Mouse (Mus musculus) lung, adult 2 months (tissue): Measurements from ENCODE around the gene Acss2. TPM values are rescaled to one million over a fixed set of nuclear protein-coding genes. Genes with fewer than 3 reads are reported as not detected.

Source experiments
- DNase-seq: peaks from one replicate; pipeline ENCODE4 v3.0.0; 2022
- H3K4me1 ChIP-seq: fragments of 200-500 bp; 2 replicates; pipeline ENCODE4 v1.6.1; 2011; ENCODE audit warnings: low read length; ENCODE audit not compliant: control insufficient read depth, insufficient read depth
- H3K4me3 ChIP-seq: fragments of 200-500 bp; replicated peaks from 2 replicates; pipeline ENCODE3; 2011; ENCODE audit warnings: low read depth, mild to moderate bottlenecking, control low read depth, low read length; ENCODE audit errors: extremely low read depth
- CTCF ChIP-seq: fragments of 200-500 bp; IDR thresholded peaks from 2 replicates; pipeline ENCODE4 v1.5.1; 2011; ENCODE audit warnings: mild to moderate bottlenecking, low read length, control low read depth; ENCODE audit not compliant: insufficient read depth
- POLR2A ChIP-seq: fragments of 200-500 bp; IDR thresholded peaks from 2 replicates; pipeline ENCODE4 v1.6.1; 2011; ENCODE audit warnings: low read depth, mild to moderate bottlenecking, control low read depth, low read length, borderline replicate concordance; ENCODE audit errors: extremely low read depth
- WGBS: fragments of 180-500 bp; shearing (Covaris S2); methylation state at CpG from one replicate; pipeline ENCODE4 v1.1.7; 2018; 5-methylcytosine and 5-hydroxymethylcytosine counted together
- polyA plus RNA-seq: library from polyadenylated mRNA; depleted of rRNA; stranded (reverse); fragments of >200 nt; gene quantifications from 2 replicates; pipeline ENCODE4 v1.2.3, GENCODE M21; 2012

The Acss2 gene
- polyA plus RNA-seq, 1 experiment = 52.6 TPM

DNA sequence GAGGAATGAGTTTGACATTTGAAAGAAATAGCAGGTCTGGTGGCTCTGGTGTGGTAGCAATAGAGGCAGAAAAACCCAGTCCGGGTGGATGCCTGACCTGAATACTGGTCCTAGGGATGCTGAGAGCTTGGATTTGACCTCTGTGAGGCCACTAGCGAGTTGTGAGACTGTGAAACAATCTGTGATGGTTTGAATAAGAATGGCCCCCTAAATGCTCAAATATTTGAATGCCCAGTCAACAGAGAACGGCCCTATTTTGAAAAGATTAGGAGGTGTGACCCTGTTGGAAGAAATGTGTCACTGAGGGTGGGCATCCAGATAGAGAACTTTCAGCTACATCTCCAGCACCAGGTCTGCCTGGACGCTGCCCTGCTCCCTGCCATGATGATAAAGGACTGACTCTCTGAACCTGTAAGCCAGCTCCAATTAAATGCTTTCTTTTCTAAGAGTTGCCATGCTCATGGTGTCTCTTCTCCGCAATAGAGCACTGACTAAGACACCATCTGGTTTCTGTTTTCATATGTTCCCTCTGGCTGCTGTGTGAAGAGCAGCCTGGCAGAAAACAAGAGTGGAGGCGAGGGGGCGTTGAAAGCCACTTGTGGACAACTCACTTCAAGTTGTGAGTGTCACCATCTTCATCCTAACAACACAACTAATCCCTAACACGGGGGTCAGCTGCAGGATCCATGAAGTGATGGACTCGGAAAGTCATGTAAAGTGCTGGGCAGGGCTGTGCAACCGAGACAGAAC is 9.9 kb upstream of the Acss2 start:
- Histone ChIP-seq H3K4me1 (no peaks in the 10 kb centered on the region), H3K4me3 (no peak overlapping the region)
- 71% methylated on average over 10 of the region's 10 CpGs for whole genome bisulfite sequencing
- DNase-seq = no peak
- TF ChIP-seq CTCF (no peak), POLR2A (no peak)

DNA sequence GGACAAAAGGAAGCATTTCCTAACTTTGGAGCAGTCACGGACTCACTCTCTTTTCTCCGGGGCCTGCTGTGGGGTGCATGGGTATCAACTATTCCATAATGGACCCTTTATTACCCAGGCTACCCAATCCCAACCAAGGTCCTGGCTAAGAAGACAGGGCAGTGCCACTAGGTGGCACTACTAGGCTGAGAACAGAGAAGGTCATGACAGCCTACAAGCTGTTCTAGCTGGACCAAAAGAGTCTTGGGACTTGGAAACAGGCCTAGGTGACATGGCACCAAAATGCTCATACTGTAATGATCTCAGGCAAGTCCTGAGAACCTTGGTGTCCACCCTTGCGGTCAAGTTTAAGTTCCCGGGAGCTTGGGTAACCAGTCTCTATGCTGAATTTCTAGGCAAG is 5.3 kb upstream of the Acss2 start:
- no peak overlapping the region for H3K4me3 ChIP-seq
- no peak for TF ChIP-seq POLR2A
- peak; percentile 74 for TF ChIP-seq CTCF
- DNase-seq = peak; percentile 43
- H3K4me1 ChIP-seq = no peaks in the 10 kb centered on the region
- 63% methylated on average over 4 of the region's 4 CpGs for WGBS

DNA sequence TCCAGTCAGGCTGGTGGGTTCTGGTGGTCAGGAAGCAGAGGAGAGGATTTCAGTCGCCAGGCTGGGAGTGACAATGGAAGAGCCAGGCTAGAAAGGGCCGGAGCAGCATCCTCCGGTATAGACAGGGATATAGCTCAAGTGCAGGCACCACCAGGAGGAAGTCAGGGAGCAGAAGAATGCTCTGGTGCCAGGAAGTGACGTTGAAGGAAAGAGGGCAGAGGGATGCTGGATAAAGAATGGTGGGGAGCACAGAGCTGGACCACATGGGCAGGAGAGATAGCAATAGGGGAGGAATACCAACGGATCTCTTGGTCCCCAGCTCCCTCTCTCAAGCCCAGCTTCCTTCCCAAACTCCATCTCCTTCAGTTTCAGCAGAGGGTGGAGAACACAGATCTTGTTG is 4.2 kb upstream of the Acss2 start:
- TF ChIP-seq CTCF = no peak
- Histone ChIP-seq H3K4me1 (no peaks in the 10 kb centered on the region), H3K4me3 (no peak overlapping the region)
- WGBS = 39% methylated on average over 5 of the region's 5 CpGs
- DNase-seq = no peak

DNA sequence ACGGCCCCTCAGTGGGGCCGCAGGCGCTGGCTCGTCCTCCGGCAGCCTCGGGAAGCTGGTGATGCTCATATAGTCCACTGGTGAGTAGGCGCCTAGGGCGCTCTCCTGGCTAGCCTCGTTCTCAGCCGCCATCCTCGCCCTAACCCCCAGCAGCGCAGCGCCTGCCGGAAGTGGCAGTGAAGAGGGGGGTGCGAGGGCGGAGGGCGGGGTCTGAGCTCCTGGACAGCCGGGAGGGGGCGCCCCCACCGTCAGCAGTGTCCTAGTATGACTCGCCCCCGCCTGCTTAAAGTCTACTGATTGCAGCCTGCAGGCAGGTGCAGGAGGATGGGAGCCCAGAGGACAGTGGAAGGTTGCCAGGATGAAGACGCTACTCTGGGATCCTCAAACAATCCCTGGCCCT is 3.1 kb upstream of the Acss2 start:
- TF ChIP-seq POLR2A = no peak
- TF ChIP-seq CTCF = no peak
- WGBS = 2% methylated on average over 22 of the region's 23 CpGs
- peak; percentile 34 for DNase-seq
- Histone ChIP-seq H3K4me3 (no peak overlapping the region), H3K4me1 (no peaks in the 10 kb centered on the region)

DNA sequence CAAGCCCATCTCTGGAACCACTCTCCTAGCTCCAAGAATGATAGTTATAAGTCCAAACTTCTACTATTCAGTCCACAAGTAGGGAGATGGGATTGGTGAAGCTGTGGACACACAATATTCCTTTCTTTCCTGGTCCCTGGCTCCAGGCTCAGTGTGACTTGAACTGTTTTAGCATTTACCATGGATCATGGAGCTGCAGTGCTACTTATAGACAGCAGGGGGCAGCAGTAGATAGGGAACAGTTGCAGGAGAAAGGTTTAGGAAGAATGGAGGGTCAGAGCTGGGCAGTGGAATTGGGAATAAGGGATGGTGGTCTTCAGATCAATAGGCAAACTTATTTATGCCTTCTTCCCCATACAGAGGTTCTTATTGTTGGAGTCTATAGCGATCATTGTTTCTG is 1.8 kb upstream of the Acss2 start:
- TF ChIP-seq CTCF (peak; percentile 56), POLR2A (no peak)
- no peaks in the 10 kb centered on the region for H3K4me1 ChIP-seq
- peak; percentile 73 for DNase-seq
- WGBS = 14% methylated on average over 1 of the region's 1 CpGs
- no peak overlapping the region for H3K4me3 ChIP-seq

DNA sequence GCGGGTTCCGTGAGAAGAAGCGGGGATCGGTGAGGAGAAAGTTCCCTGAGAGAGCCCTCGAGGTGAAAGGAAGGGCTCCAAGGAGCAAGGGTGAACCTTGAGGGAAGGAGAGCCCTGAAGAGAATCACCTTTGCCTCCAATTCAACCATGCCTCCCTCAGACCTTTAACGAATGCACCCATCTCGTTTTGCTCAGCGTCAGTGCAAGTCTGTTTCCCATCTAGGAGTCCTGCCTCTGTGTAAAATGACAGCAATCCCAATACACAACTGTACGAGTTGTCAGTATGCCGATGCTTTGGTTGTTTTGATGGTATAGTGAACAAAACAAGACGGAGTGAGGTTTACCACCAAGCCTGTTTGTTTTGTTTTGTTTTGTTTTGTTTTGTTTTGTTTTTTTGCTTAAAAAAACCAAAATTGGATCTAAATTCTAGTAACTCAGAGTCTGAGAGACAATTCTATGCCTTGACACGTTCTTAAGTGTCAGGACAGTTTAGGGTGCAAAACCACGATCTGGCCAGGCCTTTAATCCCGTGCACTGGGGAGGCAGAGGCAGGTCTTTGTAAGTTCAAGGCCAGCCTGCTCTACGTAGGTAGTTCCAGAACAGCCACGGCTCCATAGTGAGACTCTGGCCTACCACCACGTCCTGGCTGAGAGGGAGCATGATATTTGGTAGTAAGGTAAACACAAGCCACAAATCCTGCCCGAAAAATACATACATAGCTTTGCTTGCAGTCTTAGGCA is 953 bp downstream of the Acss2 start:
- H3K4me1 ChIP-seq = no peaks in the 10 kb centered on the region
- no peak for TF ChIP-seq CTCF
- TF ChIP-seq POLR2A = no peak
- no peak for DNase-seq
- H3K4me3 ChIP-seq = peak overlapping the region; percentile 74
- WGBS = 26% methylated on average over 18 of the region's 18 CpGs

DNA sequence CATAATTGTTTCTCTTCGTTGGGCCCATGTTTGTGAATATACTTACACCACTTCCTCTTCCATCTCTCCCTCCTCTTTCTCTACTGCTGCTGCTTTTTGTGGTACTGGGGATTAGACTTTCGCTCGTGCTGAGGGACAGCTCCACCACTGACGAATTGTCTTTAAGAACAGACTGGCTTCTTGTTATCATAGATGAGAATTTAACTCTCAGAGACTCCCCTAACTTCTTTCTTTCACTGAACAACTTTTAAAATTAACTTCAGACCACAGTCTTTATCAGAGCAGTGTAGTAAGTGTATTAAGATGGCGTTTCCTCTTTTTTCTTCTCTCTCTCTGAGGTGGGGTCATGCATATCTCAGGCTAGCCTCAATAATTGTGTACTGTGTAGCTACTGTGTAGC is 6.0 kb downstream of the Acss2 start:
- WGBS = 53% methylated on average over 5 of the region's 5 CpGs

DNA sequence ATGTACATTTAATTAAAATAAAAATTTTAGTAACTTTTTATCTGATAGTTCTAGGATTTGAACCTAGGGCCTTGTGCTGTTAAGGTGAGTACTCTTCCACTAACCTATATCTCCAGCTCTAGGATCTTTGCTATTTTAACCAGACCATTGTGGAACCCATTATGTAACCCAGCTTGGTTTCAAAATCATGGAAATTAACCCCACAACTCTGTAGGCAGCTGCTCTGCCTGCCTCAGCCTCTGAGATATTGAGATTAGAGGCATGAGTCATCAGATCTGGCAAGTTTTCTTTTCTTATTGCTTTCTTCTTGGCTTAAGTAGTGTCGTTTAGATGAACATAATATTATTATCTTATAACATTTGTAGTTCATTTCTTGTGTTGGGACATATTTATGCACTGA is 6.6 kb downstream of the Acss2 start:
- TF ChIP-seq CTCF = no peak
- TF ChIP-seq POLR2A = no peak
- DNase-seq = no peak
- WGBS = 42% methylated on average over 1 of the region's 1 CpGs
- H3K4me3 ChIP-seq = no peak overlapping the region
- H3K4me1 ChIP-seq = no peaks in the 10 kb centered on the region

More for the DNA sequence above, 6.0 kb downstream of the Acss2 start:
- DNase-seq = no peak
- TF ChIP-seq CTCF = no peak
- TF ChIP-seq POLR2A = no peak
- no peaks in the 10 kb centered on the region for H3K4me1 ChIP-seq
- H3K4me3 ChIP-seq = no peak overlapping the region

DNA sequence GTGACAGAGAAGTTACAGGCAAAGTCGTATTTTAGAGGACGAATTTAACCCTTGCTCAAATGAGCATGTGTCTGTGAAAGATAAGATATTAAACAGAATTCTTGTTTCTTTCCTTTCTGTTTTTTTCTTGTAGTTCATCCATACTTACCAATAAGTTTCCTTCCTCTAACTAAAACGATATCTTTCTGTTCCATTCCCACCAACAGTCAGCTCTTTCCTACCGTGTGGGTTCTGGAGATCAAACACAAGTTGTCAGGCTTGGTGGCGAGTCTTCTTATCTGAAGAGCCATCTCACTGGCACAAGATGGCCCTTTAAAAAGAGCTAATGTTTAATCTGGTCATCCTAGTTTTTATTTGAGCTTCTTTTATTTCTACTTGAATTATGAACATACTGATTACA is 9.6 kb downstream of the Acss2 start:
- no peak overlapping the region for H3K4me3 ChIP-seq
- 57% methylated on average over 5 of the region's 5 CpGs for WGBS
- no peak for DNase-seq
- no peaks in the 10 kb centered on the region for H3K4me1 ChIP-seq
- TF ChIP-seq CTCF (no peak), POLR2A (no peak)

DNA sequence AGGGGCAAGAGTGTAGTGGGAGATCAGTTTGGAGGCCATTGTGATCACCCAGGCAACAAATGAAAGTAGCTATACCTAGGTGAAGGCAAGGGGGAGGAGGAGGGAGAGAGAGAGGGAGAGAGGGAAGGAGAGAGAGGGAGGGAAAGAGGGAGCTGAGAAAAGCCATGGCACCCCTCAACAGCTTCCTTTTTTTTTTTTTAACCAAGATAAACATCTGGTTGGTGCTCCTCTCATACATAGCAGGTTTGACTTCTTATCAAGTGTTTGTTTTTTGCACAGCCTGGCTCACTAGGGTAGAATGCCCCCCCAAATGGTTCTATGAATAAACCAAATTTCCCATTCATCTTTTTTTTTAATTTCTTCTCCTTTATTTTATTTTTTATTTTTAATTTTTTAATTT is 18.5 kb downstream of the Acss2 start:
- H3K4me1 ChIP-seq = no peaks in the 10 kb centered on the region
- H3K4me3 ChIP-seq = no peak overlapping the region
- no peak for TF ChIP-seq CTCF
- no peak for TF ChIP-seq POLR2A
- no peak for DNase-seq
